Mouse (Mus musculus) embryonic facial prominence, embryonic 11.5 days (tissue): ENCODE measurements around the gene Sdk1. TPM values are rescaled to one million over a fixed set of nuclear protein-coding genes. Genes with fewer than 3 reads are reported as not detected.

Experiments used
- ATAC-seq: fragments of 200-750 bp; cut with Nextera tagmentation; replicated peaks from 2 replicates; pipeline ENCODE4 v1.8.0; 2017; ENCODE audit warnings: low read depth; ENCODE audit not compliant: insufficient number of reproducible peaks, low FRiP score, low TSS enrichment
- DNase-seq: peaks from one replicate; pipeline ENCODE4 v3.0.0-alpha.2; 2015; ENCODE audit warnings: low spot score
- H3K27ac ChIP-seq: fragments of 300-500 bp; sonication (generic); replicated peaks from 2 replicates; pipeline ENCODE4 v1.5.1; 2014; ENCODE audit warnings: mild to moderate bottlenecking, low read depth, low read length, control low read depth
- H3K27me3 ChIP-seq: fragments of 300-500 bp; sonication (generic); 2 replicates; pipeline ENCODE4 v1.6.1; 2014; ENCODE audit warnings: mild to moderate bottlenecking, low read length, moderate library complexity, mixed read lengths; ENCODE audit not compliant: control insufficient read depth, insufficient read depth
- H3K36me3 ChIP-seq: fragments of 300-500 bp; sonication (generic); replicated peaks from 2 replicates; pipeline ENCODE4 v1.6.1; 2014; ENCODE audit warnings: low read depth, mild to moderate bottlenecking, low read length, moderate library complexity, mixed read lengths; ENCODE audit not compliant: control insufficient read depth, insufficient read depth
- H3K4me1 ChIP-seq: fragments of 300-500 bp; sonication (generic); 2 replicates; pipeline ENCODE4 v1.6.1; 2014; ENCODE audit warnings: low read length, mixed read lengths; ENCODE audit not compliant: control insufficient read depth, insufficient read depth
- H3K4me2 ChIP-seq: fragments of 300-500 bp; sonication (generic); 2 replicates; pipeline ENCODE4 v1.6.1; 2014; ENCODE audit warnings: low read depth, mild to moderate bottlenecking, control low read depth, low read length, moderate library complexity
- H3K4me3 ChIP-seq: fragments of 300-500 bp; sonication (generic); 2 replicates; pipeline ENCODE4 v1.5.1; 2014; ENCODE audit warnings: low read depth, low read length, control low read depth
- H3K9ac ChIP-seq: fragments of 300-500 bp; sonication (generic); replicated peaks from 2 replicates; pipeline ENCODE4 v1.6.1; 2014; ENCODE audit warnings: mild to moderate bottlenecking, control low read depth, low read length
- H3K9me3 ChIP-seq: fragments of 300-500 bp; sonication (generic); replicated peaks from 2 replicates; pipeline ENCODE4 v1.6.1; 2016; ENCODE audit warnings: mild to moderate bottlenecking, low read length, inconsistent platforms, mixed read lengths; ENCODE audit not compliant: control insufficient read depth
- WGBS: fragments of 180-500 bp; shearing (Covaris S2); extraction: QIAGEN DNeasy Blood & Tissue Kit; methylation state at CpG from one replicate; pipeline ENCODE4 v1.1.7; 2014; 5-methylcytosine and 5-hydroxymethylcytosine counted together
- polyA plus RNA-seq: library from polyadenylated mRNA; unstranded; fragments of >200 nt; fragmentation: Nextera tagmentation; extraction: Ambion mirVana; gene quantifications from 2 replicates; pipeline ENCODE4 v1.2.1, GENCODE M21; 2014

Gene Sdk1
- polyA plus RNA-seq, 1 experiment from 2014 or later = 1.2 TPM

DNA sequence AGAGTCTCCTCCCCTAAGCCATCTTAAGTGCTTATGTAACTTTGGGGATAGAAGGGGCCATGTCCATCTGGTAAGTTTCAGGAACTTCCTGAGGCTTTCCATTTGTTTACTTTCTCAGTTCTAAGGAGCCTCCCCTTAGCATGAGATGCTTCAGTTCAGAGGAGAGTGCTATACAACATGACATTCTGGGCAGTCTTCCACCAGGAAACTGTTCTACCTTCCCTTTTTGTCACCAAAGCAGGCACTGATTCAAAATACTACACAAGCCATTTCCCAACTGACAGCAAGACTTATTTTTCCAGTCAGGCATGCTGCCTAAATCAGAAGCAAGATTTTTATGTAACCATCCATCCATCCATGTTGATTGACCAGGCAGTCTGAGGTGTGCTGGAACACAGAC lies 738.2 kb downstream of the Sdk1 start:
- Histone ChIP-seq H3K4me1 (no peaks in the 10 kb centered on the region), H3K4me3 (no peak overlapping the region), H3K27ac (no peak overlapping the region), H3K9ac (no peak overlapping the region), H3K9me3 (no peaks in the 10 kb centered on the region), H3K36me3 (no peaks in the 10 kb centered on the region), H3K4me2 (no peak overlapping the region), H3K27me3 (no peaks in the 10 kb centered on the region)
- DNase-seq (no peak), ATAC-seq (no peak)

DNA sequence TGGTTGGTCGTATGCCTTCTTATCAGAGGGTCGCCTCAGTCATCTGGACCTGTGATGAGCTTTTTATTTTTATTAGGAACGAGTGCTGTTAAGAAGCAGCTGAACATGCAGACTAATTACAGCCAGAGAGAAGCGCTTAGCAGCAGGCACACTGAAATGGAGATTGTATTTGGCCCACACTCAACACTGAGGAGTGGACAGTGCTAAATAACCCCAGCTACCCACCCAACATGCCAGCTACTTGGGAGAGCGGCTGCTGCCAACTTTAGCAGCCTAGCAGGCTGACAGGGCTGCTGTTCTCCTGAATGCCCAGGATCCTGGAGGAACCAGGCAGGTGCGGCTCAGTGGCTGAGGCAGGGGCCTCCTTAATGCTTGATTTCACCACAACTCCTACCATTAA lies 739.5 kb downstream of the Sdk1 start:
- Histone ChIP-seq H3K9ac (no peak overlapping the region), H3K27ac (no peak overlapping the region), H3K4me2 (no peak overlapping the region), H3K4me3 (no peak overlapping the region), H3K36me3 (no peaks in the 10 kb centered on the region), H3K4me1 (no peaks in the 10 kb centered on the region), H3K9me3 (no peaks in the 10 kb centered on the region), H3K27me3 (no peaks in the 10 kb centered on the region)
- ATAC-seq (no peak), DNase-seq (no peak)
- 86% methylated on average over 6 of the region's 6 CpGs for WGBS

DNA sequence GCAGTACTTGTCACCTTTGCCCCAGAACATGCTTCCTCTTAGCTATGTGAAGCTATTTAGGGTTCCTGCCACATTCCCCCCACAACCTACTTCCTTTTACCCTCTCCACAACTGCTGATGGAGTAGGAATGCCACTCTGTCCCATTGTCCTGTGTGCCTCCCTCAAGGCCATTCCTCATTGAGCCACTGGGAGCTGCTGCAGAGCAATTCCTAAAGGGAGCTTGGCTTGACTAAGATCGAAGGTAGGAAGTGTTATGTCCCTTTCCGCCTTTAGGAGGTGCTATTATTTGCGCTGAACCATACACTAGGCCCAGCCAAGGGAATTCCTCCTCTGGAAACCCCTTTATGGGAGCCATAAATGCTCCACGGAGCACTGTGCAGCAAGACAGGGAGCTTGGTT lies 743.0 kb downstream of the Sdk1 start:
- H3K36me3 ChIP-seq = no peaks in the 10 kb centered on the region
- no peak overlapping the region for H3K4me2 ChIP-seq
- no peak overlapping the region for H3K4me3 ChIP-seq
- DNase-seq (no peak), ATAC-seq (no peak)
- WGBS = 79% methylated on average over 4 of the region's 4 CpGs
- no peaks in the 10 kb centered on the region for H3K9me3 ChIP-seq
- no peak overlapping the region for H3K27ac ChIP-seq
- no peaks in the 10 kb centered on the region for H3K4me1 ChIP-seq
- no peak overlapping the region for H3K9ac ChIP-seq
- H3K27me3 ChIP-seq = no peaks in the 10 kb centered on the region

DNA sequence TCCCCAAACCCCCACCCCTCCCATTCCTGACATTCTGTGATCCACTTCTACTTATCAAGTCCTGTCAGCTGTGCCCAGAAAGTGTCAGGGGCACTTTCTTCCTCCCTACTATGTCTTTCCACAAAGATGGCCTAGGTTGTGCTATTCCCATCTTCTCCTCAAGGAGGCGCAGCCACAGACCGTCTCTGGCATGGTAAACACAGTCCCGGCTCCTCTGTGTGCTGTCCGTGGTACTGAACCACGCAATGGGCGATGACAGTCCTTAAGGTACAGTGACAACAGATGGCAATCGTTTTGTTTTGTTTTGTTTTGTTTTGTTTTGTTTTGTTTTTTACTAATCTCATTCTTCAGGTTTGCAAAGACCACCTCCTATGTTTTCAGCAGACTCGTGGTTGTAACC lies 743.7 kb downstream of the Sdk1 start:
- peak; percentile 67; the same call in 1 of the 2 replicates for ATAC-seq
- Histone ChIP-seq H3K4me3 (no peak overlapping the region), H3K4me1 (no peaks in the 10 kb centered on the region), H3K27me3 (no peaks in the 10 kb centered on the region), H3K9me3 (no peaks in the 10 kb centered on the region), H3K27ac (no peak overlapping the region), H3K9ac (no peak overlapping the region), H3K4me2 (no peak overlapping the region), H3K36me3 (no peaks in the 10 kb centered on the region)
- peak; percentile 89 for DNase-seq
- 9% methylated on average over 8 of the region's 8 CpGs for WGBS

DNA sequence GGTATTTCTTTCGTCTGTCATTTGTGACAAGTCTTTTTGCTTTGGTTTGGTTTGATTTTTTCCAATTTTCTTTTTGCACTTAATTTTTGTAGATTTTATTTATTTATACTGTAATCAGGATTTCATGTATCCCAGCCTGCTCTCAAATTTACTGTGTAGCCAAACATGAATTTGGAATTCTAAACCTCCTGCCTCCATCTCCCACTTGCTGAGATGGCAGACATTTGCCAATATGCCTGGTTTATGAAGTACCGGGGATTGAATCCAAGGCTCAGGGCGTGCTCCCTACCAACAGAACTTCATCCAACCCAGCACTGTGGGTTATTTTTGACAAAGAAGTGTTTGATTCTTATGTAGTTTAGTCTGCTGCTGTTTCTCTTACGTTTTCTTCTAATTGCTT lies 744.3 kb downstream of the Sdk1 start:
- no peaks in the 10 kb centered on the region for H3K36me3 ChIP-seq
- no peak for ATAC-seq
- H3K9ac ChIP-seq = no peak overlapping the region
- H3K27me3 ChIP-seq = no peaks in the 10 kb centered on the region
- no peak for DNase-seq
- H3K4me2 ChIP-seq = no peak overlapping the region
- H3K9me3 ChIP-seq = no peaks in the 10 kb centered on the region
- WGBS = 76% methylated on average over 4 of the region's 4 CpGs
- no peak overlapping the region for H3K4me3 ChIP-seq
- H3K27ac ChIP-seq = no peak overlapping the region
- no peaks in the 10 kb centered on the region for H3K4me1 ChIP-seq

DNA sequence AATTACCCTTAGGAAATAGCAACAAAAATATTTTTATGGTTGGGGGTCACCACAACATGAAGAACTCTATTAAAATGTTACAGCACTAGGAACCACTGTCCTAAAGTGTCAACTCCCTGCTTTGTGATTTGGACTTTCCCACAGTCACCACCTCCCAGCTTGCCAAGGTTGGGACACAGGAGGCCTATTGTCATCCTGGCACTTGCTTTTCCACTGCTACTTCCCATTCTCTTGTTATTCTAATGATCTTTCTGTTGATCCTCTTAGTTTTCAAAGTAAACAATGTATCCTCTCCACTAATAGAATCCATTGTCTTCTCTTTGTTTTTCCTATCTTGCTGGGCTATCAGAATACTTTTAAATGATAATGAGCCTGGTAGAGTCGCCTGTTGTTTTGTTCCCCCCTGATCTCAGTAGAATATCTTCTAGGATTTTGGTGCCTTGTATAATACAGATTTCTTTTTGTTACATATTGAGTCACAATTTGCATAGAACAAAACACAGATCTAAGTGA lies 746.1 kb downstream of the Sdk1 start:
- 16% methylated on average over 1 of the region's 1 CpGs for WGBS
- Histone ChIP-seq H3K9ac (no peak overlapping the region), H3K4me3 (no peak overlapping the region), H3K4me1 (no peaks in the 10 kb centered on the region), H3K36me3 (no peaks in the 10 kb centered on the region), H3K27ac (no peak overlapping the region), H3K4me2 (no peak overlapping the region), H3K9me3 (no peaks in the 10 kb centered on the region), H3K27me3 (no peaks in the 10 kb centered on the region)
- DNase-seq = no peak
- no peak for ATAC-seq

DNA sequence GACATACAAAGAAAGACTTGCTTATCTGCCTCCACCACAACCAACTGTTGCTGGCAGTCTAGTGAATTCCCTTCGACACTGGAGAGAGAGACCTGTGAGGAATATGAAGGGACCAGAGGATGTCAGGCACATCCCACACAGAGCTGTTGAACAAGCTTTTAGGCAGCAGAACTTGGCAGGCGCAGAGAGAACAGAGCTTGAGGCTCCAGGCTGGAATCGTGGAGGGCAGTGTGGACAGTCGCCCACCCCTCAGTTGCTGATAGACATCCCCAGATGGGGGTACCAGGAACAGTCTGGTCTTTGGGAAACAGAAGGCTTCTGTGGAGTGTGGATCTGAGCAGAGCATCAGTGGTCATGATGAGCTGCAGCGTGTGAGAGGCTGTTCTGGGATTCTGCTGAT lies 747.4 kb downstream of the Sdk1 start:
- Histone ChIP-seq H3K4me3 (no peak overlapping the region), H3K27me3 (no peaks in the 10 kb centered on the region), H3K4me2 (no peak overlapping the region), H3K9ac (no peak overlapping the region), H3K27ac (no peak overlapping the region), H3K36me3 (no peaks in the 10 kb centered on the region), H3K4me1 (no peaks in the 10 kb centered on the region), H3K9me3 (no peaks in the 10 kb centered on the region)
- ATAC-seq (no peak), DNase-seq (no peak)
- 75% methylated on average over 5 of the region's 5 CpGs for WGBS

DNA sequence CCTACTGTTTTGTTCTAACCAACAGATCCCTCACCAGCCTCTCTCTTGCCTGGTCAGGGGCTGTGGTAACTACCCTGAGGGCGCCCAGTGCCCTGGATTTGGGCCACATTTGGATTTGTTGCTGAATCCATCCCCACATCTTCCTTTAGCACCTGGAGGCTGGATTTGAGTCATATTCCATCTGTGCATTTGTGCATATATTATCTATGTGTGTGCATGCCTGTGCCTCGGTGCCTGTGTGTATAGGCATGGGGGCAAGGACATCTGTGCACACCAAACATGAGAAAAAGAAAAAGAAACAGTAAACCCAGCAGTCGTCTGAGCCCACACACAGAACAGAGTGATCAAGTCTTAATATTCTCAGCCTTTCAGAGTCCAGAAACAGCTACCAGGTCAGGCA lies 752.9 kb downstream of the Sdk1 start:
- DNase-seq (no peak), ATAC-seq (no peak)
- Histone ChIP-seq H3K9ac (no peak overlapping the region), H3K9me3 (no peaks in the 10 kb centered on the region), H3K27ac (no peak overlapping the region), H3K4me2 (no peak overlapping the region), H3K4me1 (no peaks in the 10 kb centered on the region), H3K36me3 (no peaks in the 10 kb centered on the region), H3K27me3 (no peaks in the 10 kb centered on the region), H3K4me3 (no peak overlapping the region)
- 84% methylated on average over 3 of the region's 3 CpGs for WGBS
